ENCODE assay signal across 13 mouse cellular contexts in the genomic region with DNA sequence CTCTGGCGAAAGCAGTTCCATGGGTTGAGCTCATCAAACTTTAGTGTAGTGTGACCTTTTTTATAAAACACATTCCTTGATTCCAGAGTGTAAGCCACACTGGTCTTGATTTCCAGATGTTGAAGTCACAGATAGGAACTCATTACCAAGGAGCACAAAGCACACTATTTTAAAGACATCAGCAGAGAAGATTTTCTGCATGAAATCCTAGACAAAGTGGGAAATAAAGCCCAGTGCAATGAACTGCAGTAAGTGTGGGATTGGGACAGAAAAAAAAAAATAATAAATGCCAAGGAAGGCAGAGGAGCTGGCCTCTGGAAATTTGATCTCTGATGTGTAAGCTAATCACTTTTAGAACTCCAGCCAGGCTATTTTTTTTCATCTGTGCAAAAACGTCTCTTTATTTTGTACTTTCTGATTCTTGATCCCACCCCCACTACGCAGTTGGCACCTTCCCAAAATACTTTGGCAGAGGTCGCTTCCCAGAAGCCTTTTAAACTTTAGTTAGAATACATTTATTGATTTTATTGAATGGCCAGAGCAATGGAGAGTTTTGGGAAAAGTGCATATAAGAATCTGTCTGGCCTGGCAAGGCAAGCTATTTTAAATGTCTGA.
A peak's percentile ranks its signal among the peaks of the same experiment; 100 is the strongest.
DNase-seq lines count a peak whose midpoint lies in the region; ATAC-seq and TF ChIP-seq lines count a peak whose summit lies in the region.
"Had no signal": no experiment of that assay in that cellular context is flagged by ENCODE, and none has a peak within 500 bp of the region (broad histone marks: within the 10 kb centered on the region; RNA-seq: fewer than 3 reads in every experiment).

No protein-coding gene starts in this region.

- no peak overlapping the region for H3K9ac ChIP-seq in heart, embryonic 12.5 days
- H3K9ac ChIP-seq in lung, postnatal 0 days (replicated peaks; ENCODE audit: low read depth), result no peak overlapping the region
- no peak overlapping the region for H3K9ac ChIP-seq in limb, embryonic 13.5 days
- H3K9ac ChIP-seq: hindbrain, embryonic 15.5 days; neural tube, embryonic 13.5 days had no signal

- WGBS in heart, embryonic 12.5 days, result 50% methylated on average over 4 of the region's 4 CpGs
- WGBS in lung, postnatal 0 days, result 37% methylated on average over 4 of the region's 4 CpGs
- WGBS in lung, adult 2 months, result 38% methylated on average over 4 of the region's 4 CpGs
- WGBS in limb, embryonic 13.5 days, result 14% methylated on average over 4 of the region's 4 CpGs

- H3K36me3 ChIP-seq in heart, embryonic 12.5 days, result no peaks in the 10 kb centered on the region
- no peaks in the 10 kb centered on the region for H3K36me3 ChIP-seq in lung, postnatal 0 days (ENCODE audit: insufficient read depth, low read length)
- H3K36me3 ChIP-seq in limb, embryonic 13.5 days, result no peaks in the 10 kb centered on the region
- H3K36me3 ChIP-seq: hindbrain, embryonic 15.5 days; neural tube, embryonic 13.5 days had no signal

- DNase-seq in heart, postnatal 4 days, result peak; percentile 17
- peak; percentile 14 for DNase-seq in lung, postnatal 0 days (ENCODE audit: low spot score)
- DNase-seq in lung, adult 2 months, result no peak
- peak; percentile 57 for DNase-seq in brain, embryonic 14.5 days (ENCODE audit: low read depth)
- DNase-seq: right cerebral cortex, postnatal 4 days had no signal

- no peak overlapping the region for H3K4me2 ChIP-seq in heart, embryonic 12.5 days
- H3K4me2 ChIP-seq in lung, postnatal 0 days (replicated peaks; ENCODE audit: low read depth, low read length), result no peak overlapping the region
- H3K4me2 ChIP-seq in limb, embryonic 13.5 days (replicated peaks), result peak overlapping the region; percentile 27; the same call in 1 of the 2 replicates
- H3K4me2 ChIP-seq: heart, embryonic 11.5 days; hindbrain, embryonic 15.5 days; neural tube, embryonic 13.5 days had no signal

- no peak for TF ChIP-seq CTCF in lung, postnatal 0 days (IDR thresholded peaks at IDR 0.05)
- no peak for TF ChIP-seq CTCF in lung, adult 2 months (IDR thresholded peaks at IDR 0.05; ENCODE audit: insufficient read depth, low read length)
- TF ChIP-seq CTCF in brain, embryonic 14.5 days (IDR thresholded peaks at IDR 0.05; ENCODE audit: borderline replicate concordance, extremely low read depth, insufficient read depth, insufficient read length), result no peak

- H3K4me3 ChIP-seq in heart, embryonic 12.5 days, result no peak overlapping the region
- no peak overlapping the region for H3K4me3 ChIP-seq in lung, postnatal 0 days (ENCODE audit: low read depth, low read length)
- H3K4me3 ChIP-seq in lung, adult 2 months (replicated peaks; ENCODE audit: extremely low read depth, low read depth, low read length), result no peak overlapping the region
- H3K4me3 ChIP-seq in limb, embryonic 13.5 days, result no peak overlapping the region
- H3K4me3 ChIP-seq: hindbrain, embryonic 15.5 days; neural tube, embryonic 13.5 days had no signal

- H3K9me3 ChIP-seq in heart, embryonic 12.5 days (replicated peaks), result no peaks in the 10 kb centered on the region
- no peaks in the 10 kb centered on the region for H3K9me3 ChIP-seq in lung, postnatal 0 days (ENCODE audit: low read length)
- H3K9me3 ChIP-seq in limb, embryonic 13.5 days, result no peaks in the 10 kb centered on the region
- H3K9me3 ChIP-seq: hindbrain, embryonic 15.5 days; neural tube, embryonic 13.5 days had no signal

- H3K27me3 ChIP-seq in heart, embryonic 12.5 days (replicated peaks), result no peaks in the 10 kb centered on the region
- H3K27me3 ChIP-seq in lung, postnatal 0 days (replicated peaks; ENCODE audit: insufficient read depth, low read length), result no peaks in the 10 kb centered on the region
- H3K27me3 ChIP-seq in limb, embryonic 13.5 days, result no peaks in the 10 kb centered on the region
- H3K27me3 ChIP-seq: hindbrain, embryonic 15.5 days; neural tube, embryonic 13.5 days had no signal

- TF ChIP-seq POLR2A in lung, adult 2 months (IDR thresholded peaks at IDR 0.05; ENCODE audit: borderline replicate concordance, extremely low read depth, low read depth, low read length), result no peak
- TF ChIP-seq POLR2A in brain, embryonic 14.5 days (IDR thresholded peaks at IDR 0.05; ENCODE audit: borderline replicate concordance, extremely low read depth, insufficient read depth, insufficient read length, poor library complexity, severe bottlenecking), result no peak

- H3K27ac ChIP-seq in heart, embryonic 12.5 days (ENCODE audit: poor library complexity, severe bottlenecking), result no peak overlapping the region
- no peak overlapping the region for H3K27ac ChIP-seq in lung, postnatal 0 days (ENCODE audit: low read length)
- no peak overlapping the region; the same call in 1 of the 2 replicates for H3K27ac ChIP-seq in limb, embryonic 13.5 days
- H3K27ac ChIP-seq: hindbrain, embryonic 15.5 days; neural tube, embryonic 13.5 days; stomach, postnatal 0 days had no signal

- no peaks in the 10 kb centered on the region for H3K4me1 ChIP-seq in heart, embryonic 12.5 days (replicated peaks)
- H3K4me1 ChIP-seq in lung, postnatal 0 days (ENCODE audit: insufficient read depth, low read depth, low read length), result no peaks in the 10 kb centered on the region
- no peaks in the 10 kb centered on the region for H3K4me1 ChIP-seq in lung, adult 2 months (ENCODE audit: control insufficient read depth, insufficient read depth, low read length)
- peaks cover 12% of the 10 kb centered on the region for H3K4me1 ChIP-seq in limb, embryonic 13.5 days
- H3K4me1 ChIP-seq: hindbrain, embryonic 15.5 days; neural tube, embryonic 13.5 days had no signal

- no peak for TF ChIP-seq EP300 in lung, postnatal 0 days (IDR thresholded peaks at IDR 0.05)

- ATAC-seq in heart, embryonic 12.5 days (ENCODE audit: insufficient number of reproducible peaks, low FRiP score), result no peak
- ATAC-seq in lung, postnatal 0 days, result no peak
- ATAC-seq in limb, embryonic 13.5 days (ENCODE audit: low FRiP score, low read depth), result peak; percentile 86
- no peak for ATAC-seq in erythroblast, adult 5-6 weeks (replicated peaks; ENCODE audit: low FRiP score, poor library complexity, severe bottlenecking)
- ATAC-seq: forebrain, embryonic 16.5 days had no signal
